Mouse (Mus musculus): ENCODE measurements at regions not wholly inside any gene's neighbourhood (a gene's known extent, or its start where the extent isn't known, plus 50 kb on each side); places are given as distances from the start of the nearest gene placed in this dataset.
A peak's percentile ranks its signal among the peaks of the same experiment; 100 is the strongest.

DNA sequence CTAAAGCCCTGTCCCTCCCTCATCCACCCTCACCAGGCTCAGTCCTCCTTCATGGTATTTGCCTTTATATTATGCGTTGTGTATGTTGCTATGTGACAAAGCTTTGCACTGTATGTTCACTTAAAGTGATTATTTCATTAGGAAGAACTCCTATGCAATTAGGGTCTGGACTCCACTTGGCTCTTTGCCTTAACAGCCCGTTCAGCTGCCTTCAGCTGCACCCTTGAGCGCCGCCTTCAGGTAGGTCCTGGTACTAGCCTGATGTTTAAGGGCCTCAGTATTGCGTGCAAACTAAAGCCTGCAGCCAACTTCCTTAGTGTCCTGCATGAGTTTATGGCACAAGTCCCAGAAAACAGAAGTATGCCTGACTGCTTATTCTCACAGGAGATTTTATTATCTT is 101.9 kb upstream of the Rasgrp1 start:
- ATAC-seq (ENCODE audit: extremely low read depth, insufficient number of reproducible peaks, low FRiP score, poor library complexity, severe bottlenecking) (no peak), DNase-seq (ENCODE audit: low spot score) (no peak)
- Histone ChIP-seq H3K4me1 (ENCODE audit: insufficient read depth, low read depth, low read length) (no peaks in the 10 kb centered on the region), H3K27me3 (ENCODE audit: insufficient read depth, low read length) (no peaks in the 10 kb centered on the region), H3K4me3 (ENCODE audit: low read depth, low read length) (no peak overlapping the region), H3K9me3 (replicated peaks) (no peaks in the 10 kb centered on the region), H3K36me3 (replicated peaks) (no peaks in the 10 kb centered on the region)
- TF ChIP-seq POLR2AphosphoS5 (IDR thresholded peaks at IDR 0.05; ENCODE audit: insufficient replicate concordance, low read depth, low read length) (no peak), CTCF (IDR thresholded peaks at IDR 0.05; ENCODE audit: low read depth, low read length) (peak; percentile 70)

- Histone ChIP-seq H3K9me3 (replicated peaks) (no peaks in the 10 kb centered on the region), H3K4me3 (ENCODE audit: low read depth, low read length) (no peak overlapping the region), H3K27me3 (ENCODE audit: insufficient read depth, low read length) (no peaks in the 10 kb centered on the region), H3K4me1 (ENCODE audit: insufficient read depth, low read depth, low read length) (no peaks in the 10 kb centered on the region), H3K36me3 (replicated peaks) (no peaks in the 10 kb centered on the region)
- TF ChIP-seq CTCF (IDR thresholded peaks at IDR 0.05; ENCODE audit: low read depth, low read length) (no peak), GATA2 (IDR thresholded peaks at IDR 0.05; ENCODE audit: borderline replicate concordance, low read depth, low read length) (no peak), POLR2AphosphoS5 (IDR thresholded peaks at IDR 0.05; ENCODE audit: insufficient replicate concordance, low read depth, low read length) (no peak), GATA1 (IDR thresholded peaks at IDR 0.05; ENCODE audit: borderline replicate concordance, low read length) (no peak), TAL1 (conservative IDR thresholded peaks at IDR 0.05; ENCODE audit: low read depth, low read length) (no peak)
- no peak for ATAC-seq (ENCODE audit: extremely low read depth, insufficient number of reproducible peaks, low FRiP score, poor library complexity, severe bottlenecking)
- DNase-seq (ENCODE audit: low spot score), result no peak
Observed at GRCm38 (mm10) chr2:117446876-117447275, 104.1 kb upstream of the Rasgrp1 start.

- no peak for ATAC-seq (ENCODE audit: extremely low read depth, insufficient number of reproducible peaks, low FRiP score, poor library complexity, severe bottlenecking)
Observed at GRCm38 (mm10) chr2:117450172-117450865, 107.5 kb upstream of the Rasgrp1 start.

GRCm38 (mm10) chr2:117451818-117452217 is 109.0 kb upstream of the Rasgrp1 start:
- no peak overlapping the region for H3K4me3 ChIP-seq (ENCODE audit: low read depth, low read length)
- no peak for DNase-seq (ENCODE audit: low spot score)
- no peak for TF ChIP-seq POLR2AphosphoS5 (IDR thresholded peaks at IDR 0.05; ENCODE audit: insufficient replicate concordance, low read depth, low read length)

More at GRCm38 (mm10) chr2:117450172-117450865, 107.5 kb upstream of the Rasgrp1 start:
- no peak for DNase-seq (ENCODE audit: low spot score)
- no peaks in the 10 kb centered on the region for H3K9me3 ChIP-seq (replicated peaks)
- H3K4me1 ChIP-seq (ENCODE audit: insufficient read depth, low read depth, low read length), result no peaks in the 10 kb centered on the region
- H3K27me3 ChIP-seq (ENCODE audit: insufficient read depth, low read length), result no peaks in the 10 kb centered on the region
- no peaks in the 10 kb centered on the region for H3K36me3 ChIP-seq (replicated peaks)
- H3K4me3 ChIP-seq (ENCODE audit: low read depth, low read length), result no peak overlapping the region
- TF ChIP-seq TAL1 (conservative IDR thresholded peaks at IDR 0.05; ENCODE audit: low read depth, low read length) (no peak), GATA2 (IDR thresholded peaks at IDR 0.05; ENCODE audit: borderline replicate concordance, low read depth, low read length) (no peak), POLR2AphosphoS5 (IDR thresholded peaks at IDR 0.05; ENCODE audit: insufficient replicate concordance, low read depth, low read length) (no peak), CTCF (IDR thresholded peaks at IDR 0.05; ENCODE audit: low read depth, low read length) (no peak), GATA1 (IDR thresholded peaks at IDR 0.05; ENCODE audit: borderline replicate concordance, low read length) (no peak)

GRCm38 (mm10) chr2:117455021-117455739 is 112.4 kb upstream of the Rasgrp1 start:
- DNase-seq (ENCODE audit: low spot score), result no peak

More at GRCm38 (mm10) chr2:117451818-117452217, 109.0 kb upstream of the Rasgrp1 start:
- Histone ChIP-seq H3K9me3 (replicated peaks) (no peaks in the 10 kb centered on the region), H3K36me3 (replicated peaks) (no peaks in the 10 kb centered on the region), H3K27me3 (ENCODE audit: insufficient read depth, low read length) (no peaks in the 10 kb centered on the region), H3K4me1 (ENCODE audit: insufficient read depth, low read depth, low read length) (no peaks in the 10 kb centered on the region)
- ATAC-seq (ENCODE audit: extremely low read depth, insufficient number of reproducible peaks, low FRiP score, poor library complexity, severe bottlenecking), result no peak

DNA sequence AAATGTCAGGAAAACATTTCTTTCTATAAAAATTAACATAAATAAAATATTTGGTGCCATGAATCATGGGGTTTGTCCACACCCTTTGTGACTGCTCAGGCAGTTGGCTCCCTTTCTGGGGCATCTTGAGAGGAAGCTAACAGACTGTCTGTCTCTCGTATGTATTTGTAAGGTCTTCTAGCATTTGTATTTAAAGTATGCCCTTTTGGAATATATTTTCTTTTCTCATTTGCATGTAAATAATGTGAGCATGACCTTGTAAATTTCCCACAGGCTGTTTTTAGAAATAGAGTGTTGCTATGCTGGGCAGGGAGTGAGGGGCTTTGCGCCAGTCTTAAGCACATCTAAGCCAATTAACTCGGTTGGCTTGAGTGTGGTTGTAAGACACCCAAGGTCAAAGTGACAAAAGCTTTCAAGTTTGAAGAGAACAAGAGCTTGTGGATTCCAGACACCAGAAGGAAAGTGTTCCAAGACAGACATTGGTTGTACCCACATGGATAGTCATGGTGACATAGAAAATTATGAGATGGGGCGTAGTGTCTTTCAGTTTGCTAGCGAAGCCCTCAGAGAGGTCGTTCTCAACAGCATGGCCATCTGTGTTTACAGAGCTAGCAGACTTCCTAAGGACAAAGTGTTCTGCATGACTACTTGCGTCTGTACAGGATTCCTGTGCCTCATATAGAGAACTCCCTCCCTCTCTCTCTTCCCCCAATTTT is 113.1 kb upstream of the Rasgrp1 start:
- H3K4me1 ChIP-seq (ENCODE audit: insufficient read depth, low read depth, low read length), result no peaks in the 10 kb centered on the region
- ATAC-seq (ENCODE audit: extremely low read depth, insufficient number of reproducible peaks, low FRiP score, poor library complexity, severe bottlenecking) (no peak), DNase-seq (ENCODE audit: low spot score) (no peak)
- H3K36me3 ChIP-seq (replicated peaks), result no peaks in the 10 kb centered on the region
- no peaks in the 10 kb centered on the region for H3K27me3 ChIP-seq (ENCODE audit: insufficient read depth, low read length)
- TF ChIP-seq CTCF (IDR thresholded peaks at IDR 0.05; ENCODE audit: low read depth, low read length) (no peak), GATA1 (IDR thresholded peaks at IDR 0.05; ENCODE audit: borderline replicate concordance, low read length) (no peak), GATA2 (IDR thresholded peaks at IDR 0.05; ENCODE audit: borderline replicate concordance, low read depth, low read length) (no peak), TAL1 (conservative IDR thresholded peaks at IDR 0.05; ENCODE audit: low read depth, low read length) (no peak)
- H3K4me3 ChIP-seq (ENCODE audit: low read depth, low read length), result no peak overlapping the region
- no peaks in the 10 kb centered on the region for H3K9me3 ChIP-seq (replicated peaks)

More at GRCm38 (mm10) chr2:117455021-117455739, 112.4 kb upstream of the Rasgrp1 start:
- Histone ChIP-seq H3K4me3 (ENCODE audit: low read depth, low read length) (no peak overlapping the region), H3K27me3 (ENCODE audit: insufficient read depth, low read length) (no peaks in the 10 kb centered on the region), H3K4me1 (ENCODE audit: insufficient read depth, low read depth, low read length) (no peaks in the 10 kb centered on the region), H3K9me3 (replicated peaks) (no peaks in the 10 kb centered on the region), H3K36me3 (replicated peaks) (no peaks in the 10 kb centered on the region)
- TF ChIP-seq CTCF (IDR thresholded peaks at IDR 0.05; ENCODE audit: low read depth, low read length) (no peak), GATA1 (IDR thresholded peaks at IDR 0.05; ENCODE audit: borderline replicate concordance, low read length) (no peak), GATA2 (IDR thresholded peaks at IDR 0.05; ENCODE audit: borderline replicate concordance, low read depth, low read length) (no peak), TAL1 (conservative IDR thresholded peaks at IDR 0.05; ENCODE audit: low read depth, low read length) (no peak), POLR2AphosphoS5 (IDR thresholded peaks at IDR 0.05; ENCODE audit: insufficient replicate concordance, low read depth, low read length) (no peak)
- no peak for ATAC-seq (ENCODE audit: extremely low read depth, insufficient number of reproducible peaks, low FRiP score, poor library complexity, severe bottlenecking)

Data from G1E (cell line).